Mouse (Mus musculus): ENCODE data around the gene Lcn4. TPM values are rescaled to one million over a fixed set of nuclear protein-coding genes. Genes with fewer than 3 reads are reported as not detected.

Gene Lcn4
- polyA plus RNA-seq, 1 experiment: not detected

- Histone ChIP-seq H3K4me1 (ENCODE audit: control insufficient read depth, insufficient read depth, low read length) (no peaks in the 10 kb centered on the region), H3K27ac (ENCODE audit: insufficient read depth, low read length) (peak overlapping the region; percentile 49), H3K9me3 (replicated peaks; ENCODE audit: control insufficient read depth, insufficient read depth, low read length, poor library complexity, severe bottlenecking) (no peaks in the 10 kb centered on the region), H3K9ac (ENCODE audit: low read depth, poor library complexity, severe bottlenecking) (peak overlapping the region; percentile 5; the same call in 1 of the 2 replicates), H3K4me3 (ENCODE audit: low read depth, low read length) (peak overlapping the region; percentile 99; the same call in 1 of the 2 replicates), H3K36me3 (ENCODE audit: control insufficient read depth, insufficient read depth, low read length, poor library complexity, severe bottlenecking) (peaks cover 32% of the 10 kb centered on the region), H3K27me3 (ENCODE audit: control insufficient read depth, insufficient read depth, low read length, poor library complexity, severe bottlenecking) (no peaks in the 10 kb centered on the region)
- TF ChIP-seq CTCF (IDR thresholded peaks at IDR 0.05; ENCODE audit: low read depth, low read length) (no peak), POLR2A (IDR thresholded peaks at IDR 0.05; ENCODE audit: insufficient read depth, low read length) (no peak), EP300 (IDR thresholded peaks at IDR 0.05; ENCODE audit: insufficient read depth, low read depth, low read length) (no peak)
Measured at GRCm38 (mm10) chr2:26637316-26637932, 33.7 kb downstream of the Lcn4 start.

- no peaks in the 10 kb centered on the region for H3K4me1 ChIP-seq (ENCODE audit: control insufficient read depth, insufficient read depth, low read length)
- no peak overlapping the region for H3K4me3 ChIP-seq (ENCODE audit: low read depth, low read length)
- peaks cover 32% of the 10 kb centered on the region for H3K36me3 ChIP-seq (ENCODE audit: control insufficient read depth, insufficient read depth, low read length, poor library complexity, severe bottlenecking)
- peak overlapping the region; percentile 10; the same call in 1 of the 2 replicates for H3K27ac ChIP-seq (ENCODE audit: insufficient read depth, low read length)
- H3K9me3 ChIP-seq (replicated peaks; ENCODE audit: control insufficient read depth, insufficient read depth, low read length, poor library complexity, severe bottlenecking): no peaks in the 10 kb centered on the region
- TF ChIP-seq CTCF (IDR thresholded peaks at IDR 0.05; ENCODE audit: low read depth, low read length) (no peak), POLR2A (IDR thresholded peaks at IDR 0.05; ENCODE audit: insufficient read depth, low read length) (no peak), EP300 (IDR thresholded peaks at IDR 0.05; ENCODE audit: insufficient read depth, low read depth, low read length) (no peak)
- no peak overlapping the region for H3K9ac ChIP-seq (ENCODE audit: low read depth, poor library complexity, severe bottlenecking)
- H3K27me3 ChIP-seq (ENCODE audit: control insufficient read depth, insufficient read depth, low read length, poor library complexity, severe bottlenecking): no peaks in the 10 kb centered on the region
Measured at GRCm38 (mm10) chr2:26636325-26636635, 34.8 kb downstream of the Lcn4 start.

GRCm38 (mm10) chr2:26635489-26636324 is 35.4 kb downstream of the Lcn4 start:
- no peaks in the 10 kb centered on the region for H3K4me1 ChIP-seq (ENCODE audit: control insufficient read depth, insufficient read depth, low read length)
- no peaks in the 10 kb centered on the region for H3K27me3 ChIP-seq (ENCODE audit: control insufficient read depth, insufficient read depth, low read length, poor library complexity, severe bottlenecking)
- H3K9ac ChIP-seq (ENCODE audit: low read depth, poor library complexity, severe bottlenecking): no peak overlapping the region
- H3K27ac ChIP-seq (ENCODE audit: insufficient read depth, low read length): peak overlapping the region; percentile 10
- peaks cover 32% of the 10 kb centered on the region for H3K36me3 ChIP-seq (ENCODE audit: control insufficient read depth, insufficient read depth, low read length, poor library complexity, severe bottlenecking)
- TF ChIP-seq CTCF (IDR thresholded peaks at IDR 0.05; ENCODE audit: low read depth, low read length): no peak
- TF ChIP-seq EP300 (IDR thresholded peaks at IDR 0.05; ENCODE audit: insufficient read depth, low read depth, low read length): 0 out of 2 replicates have a peak, but pooled peaks have one; percentile 3
- TF ChIP-seq POLR2A (IDR thresholded peaks at IDR 0.05; ENCODE audit: insufficient read depth, low read length): peak; percentile 8
- no peak overlapping the region for H3K4me3 ChIP-seq (ENCODE audit: low read depth, low read length)
- H3K9me3 ChIP-seq (replicated peaks; ENCODE audit: control insufficient read depth, insufficient read depth, low read length, poor library complexity, severe bottlenecking): no peaks in the 10 kb centered on the region

- Histone ChIP-seq H3K4me3 (ENCODE audit: low read depth, low read length) (no peak overlapping the region), H3K27ac (ENCODE audit: insufficient read depth, low read length) (no peak overlapping the region), H3K36me3 (ENCODE audit: control insufficient read depth, insufficient read depth, low read length, poor library complexity, severe bottlenecking) (peaks cover 32% of the 10 kb centered on the region), H3K9me3 (replicated peaks; ENCODE audit: control insufficient read depth, insufficient read depth, low read length, poor library complexity, severe bottlenecking) (no peaks in the 10 kb centered on the region), H3K9ac (ENCODE audit: low read depth, poor library complexity, severe bottlenecking) (no peak overlapping the region), H3K4me1 (ENCODE audit: control insufficient read depth, insufficient read depth, low read length) (no peaks in the 10 kb centered on the region), H3K27me3 (ENCODE audit: control insufficient read depth, insufficient read depth, low read length, poor library complexity, severe bottlenecking) (no peaks in the 10 kb centered on the region)
- no peak for TF ChIP-seq CTCF (IDR thresholded peaks at IDR 0.05; ENCODE audit: low read depth, low read length)
- TF ChIP-seq POLR2A (IDR thresholded peaks at IDR 0.05; ENCODE audit: insufficient read depth, low read length): peak; percentile 5
Measured at GRCm38 (mm10) chr2:26634629-26635488, 36.2 kb downstream of the Lcn4 start.

GRCm38 (mm10) chr2:26633953-26634530 is 37.0 kb downstream of the Lcn4 start:
- Histone ChIP-seq H3K36me3 (ENCODE audit: control insufficient read depth, insufficient read depth, low read length, poor library complexity, severe bottlenecking) (peaks cover 28% of the 10 kb centered on the region), H3K9me3 (replicated peaks; ENCODE audit: control insufficient read depth, insufficient read depth, low read length, poor library complexity, severe bottlenecking) (no peaks in the 10 kb centered on the region), H3K4me1 (ENCODE audit: control insufficient read depth, insufficient read depth, low read length) (no peaks in the 10 kb centered on the region), H3K27ac (ENCODE audit: insufficient read depth, low read length) (no peak overlapping the region), H3K27me3 (ENCODE audit: control insufficient read depth, insufficient read depth, low read length, poor library complexity, severe bottlenecking) (no peaks in the 10 kb centered on the region), H3K4me3 (ENCODE audit: low read depth, low read length) (no peak overlapping the region), H3K9ac (ENCODE audit: low read depth, poor library complexity, severe bottlenecking) (no peak overlapping the region)
- TF ChIP-seq CTCF (IDR thresholded peaks at IDR 0.05; ENCODE audit: low read depth, low read length): no peak

All from ES-Bruce4 (cell line).